Mouse (Mus musculus) bone marrow macrophage, adult 2 months (primary cell): ENCODE measurements around the gene Ost4.

Source experiments
- CTCF ChIP-seq: IDR thresholded peaks from 2 replicates; pipeline ENCODE4 v1.5.1; 2012; ENCODE audit warnings: low read depth, mild to moderate bottlenecking, low read length, moderate library complexity
- POLR2A ChIP-seq: IDR thresholded peaks from 2 replicates; pipeline ENCODE4 v1.6.1; 2012; ENCODE audit warnings: mild to moderate bottlenecking, low read depth, low read length, borderline replicate concordance

GRCm38 (mm10) chr5:30918691-30919090 is 11.1 kb upstream of the Ost4 start:
- TF ChIP-seq POLR2A (no peak), CTCF (no peak)
